Mouse (Mus musculus): ENCODE results near the gene Rgs16. TPM values are rescaled to one million over a fixed set of nuclear protein-coding genes. Genes with fewer than 3 reads are reported as not detected.

Gene Rgs16
- polyA plus RNA-seq, 1 experiment from 2014 or later, result 6.5 TPM

GRCm38 (mm10) chr1:153748549-153748948, 8.4 kb downstream of the Rgs16 start:
- DNase-seq (ENCODE audit: low spot score), result peak; percentile 33
- Histone ChIP-seq H3K4me1 (ENCODE audit: control insufficient read depth, insufficient read depth, low read length) (no peaks in the 10 kb centered on the region), H3K9me3 (replicated peaks; ENCODE audit: control insufficient read depth, low read length) (no peaks in the 10 kb centered on the region), H3K27me3 (ENCODE audit: control insufficient read depth, insufficient read depth, low read length) (no peaks in the 10 kb centered on the region), H3K4me3 (ENCODE audit: low read depth, low read length) (no peak overlapping the region), H3K27ac (replicated peaks; ENCODE audit: low read depth, low read length) (no peak overlapping the region), H3K9ac (replicated peaks; ENCODE audit: low read length) (no peak overlapping the region; the same call in 1 of the 2 replicates), H3K4me2 (ENCODE audit: low read depth, low read length) (no peak overlapping the region), H3K36me3 (replicated peaks; ENCODE audit: control insufficient read depth, insufficient read depth, low read depth, low read length) (no peaks in the 10 kb centered on the region)
- WGBS, result 7% methylated on average over 1 of the region's 1 CpGs
- ATAC-seq (replicated peaks; ENCODE audit: insufficient number of reproducible peaks, low FRiP score, low TSS enrichment, low read depth), result no peak

DNA sequence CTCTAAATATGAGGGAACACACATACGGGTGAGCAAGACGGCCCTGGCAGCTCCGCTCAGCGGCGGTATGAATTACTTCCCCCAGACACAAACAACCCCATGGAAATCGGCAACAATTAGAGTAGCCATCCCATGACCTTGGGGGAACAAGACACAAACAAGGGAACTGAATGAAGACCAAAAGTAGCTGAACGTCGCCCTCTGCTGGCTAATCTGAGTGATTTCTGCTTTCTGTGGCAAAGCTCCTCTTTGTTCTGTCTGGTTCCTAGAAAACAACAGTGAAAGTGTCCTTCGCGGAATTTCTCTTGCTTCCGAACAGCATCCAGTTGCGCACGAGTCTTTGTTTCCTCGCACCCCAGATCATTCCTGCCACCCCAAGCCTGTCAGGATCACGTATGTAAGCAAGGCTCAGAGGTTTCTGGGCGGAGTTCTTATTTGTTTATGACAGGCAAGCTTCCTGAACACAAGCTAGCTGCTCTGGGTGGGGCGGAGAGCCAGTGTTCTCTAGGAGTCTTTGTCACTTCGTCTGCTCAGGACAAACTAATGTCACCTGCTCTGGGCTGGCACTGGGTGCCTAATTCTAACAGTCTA, 9.2 kb downstream of the Rgs16 start, which contains the start of gene Rnasel:
Rnasel (plus strand) TSS at position 216 of the 591 bp plus-strand sequence.
- H3K4me2 ChIP-seq (ENCODE audit: low read depth, low read length), result peak within 1 kb of the TSS; percentile 51
- no peak within 1 kb of the TSS for H3K27ac ChIP-seq (replicated peaks; ENCODE audit: low read depth, low read length)
- ATAC-seq (replicated peaks; ENCODE audit: insufficient number of reproducible peaks, low FRiP score, low TSS enrichment, low read depth) (peak; percentile 52; the same call in 1 of the 2 replicates), DNase-seq (ENCODE audit: low spot score) (peak; percentile 92)
- peak within 1 kb of the TSS; percentile 78 for H3K9ac ChIP-seq (replicated peaks; ENCODE audit: low read length)
- no peaks in the 10 kb centered on the region for H3K9me3 ChIP-seq (replicated peaks; ENCODE audit: control insufficient read depth, low read length)
- no peaks in the 10 kb centered on the region for H3K36me3 ChIP-seq (replicated peaks; ENCODE audit: control insufficient read depth, insufficient read depth, low read depth, low read length)
- H3K4me3 ChIP-seq (ENCODE audit: low read depth, low read length), result peak within 1 kb of the TSS; percentile 29
- H3K4me1 ChIP-seq (ENCODE audit: control insufficient read depth, insufficient read depth, low read length), result no peaks in the 10 kb centered on the region
- no peaks in the 10 kb centered on the region for H3K27me3 ChIP-seq (ENCODE audit: control insufficient read depth, insufficient read depth, low read length)
- whole genome bisulfite sequencing, result 6% methylated on average over 18 of the region's 18 CpGs

GRCm38 (mm10) chr1:153750054-153750453, 9.9 kb downstream of the Rgs16 start:
- Histone ChIP-seq H3K9me3 (replicated peaks; ENCODE audit: control insufficient read depth, low read length) (no peaks in the 10 kb centered on the region), H3K4me2 (ENCODE audit: low read depth, low read length) (peak overlapping the region; percentile 51), H3K4me1 (ENCODE audit: control insufficient read depth, insufficient read depth, low read length) (no peaks in the 10 kb centered on the region), H3K4me3 (ENCODE audit: low read depth, low read length) (peak overlapping the region; percentile 29; the same call in 1 of the 2 replicates), H3K9ac (replicated peaks; ENCODE audit: low read length) (peak overlapping the region; percentile 78), H3K27me3 (ENCODE audit: control insufficient read depth, insufficient read depth, low read length) (no peaks in the 10 kb centered on the region), H3K36me3 (replicated peaks; ENCODE audit: control insufficient read depth, insufficient read depth, low read depth, low read length) (no peaks in the 10 kb centered on the region), H3K27ac (replicated peaks; ENCODE audit: low read depth, low read length) (no peak overlapping the region)
- WGBS, result 60% methylated on average over 6 of the region's 6 CpGs
- ATAC-seq (replicated peaks; ENCODE audit: insufficient number of reproducible peaks, low FRiP score, low TSS enrichment, low read depth) (no peak), DNase-seq (ENCODE audit: low spot score) (peak; percentile 9)

- Histone ChIP-seq H3K4me1 (ENCODE audit: control insufficient read depth, insufficient read depth, low read length) (no peaks in the 10 kb centered on the region), H3K4me2 (ENCODE audit: low read depth, low read length) (no peak overlapping the region), H3K36me3 (replicated peaks; ENCODE audit: control insufficient read depth, insufficient read depth, low read depth, low read length) (no peaks in the 10 kb centered on the region), H3K27me3 (ENCODE audit: control insufficient read depth, insufficient read depth, low read length) (no peaks in the 10 kb centered on the region), H3K9ac (replicated peaks; ENCODE audit: low read length) (peak overlapping the region; percentile 10; the same call in 1 of the 2 replicates), H3K27ac (replicated peaks; ENCODE audit: low read depth, low read length) (no peak overlapping the region), H3K9me3 (replicated peaks; ENCODE audit: control insufficient read depth, low read length) (no peaks in the 10 kb centered on the region), H3K4me3 (ENCODE audit: low read depth, low read length) (no peak overlapping the region)
- 50% methylated on average over 13 of the region's 13 CpGs for WGBS
- no peak for ATAC-seq (replicated peaks; ENCODE audit: insufficient number of reproducible peaks, low FRiP score, low TSS enrichment, low read depth)
- DNase-seq (ENCODE audit: low spot score), result no peak
These were observed 11.7 kb downstream of the Rgs16 start for GRCm38 (mm10) chr1:153751763-153752301.

DNA sequence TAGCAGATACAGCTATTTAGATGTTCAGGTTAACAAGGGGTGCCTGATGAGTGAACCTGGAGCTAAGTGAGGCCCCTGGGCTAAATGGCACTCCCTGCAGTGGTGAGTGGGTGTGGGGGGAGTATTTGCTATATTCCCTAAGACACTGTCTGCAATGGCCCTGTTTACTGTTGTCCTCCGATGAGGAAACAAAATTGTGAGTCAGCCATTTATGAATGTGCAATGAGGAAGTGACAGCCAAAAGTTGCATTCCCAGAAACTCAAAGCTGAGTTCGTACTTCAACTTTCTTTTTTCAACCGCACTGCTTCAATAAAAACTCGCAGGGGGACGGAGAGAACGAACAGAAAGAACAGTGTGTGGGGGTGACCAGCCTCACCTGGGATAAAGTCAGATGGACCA, 12.4 kb downstream of the Rgs16 start:
- WGBS, result 85% methylated on average over 6 of the region's 6 CpGs
- H3K4me3 ChIP-seq (ENCODE audit: low read depth, low read length), result no peak overlapping the region

GRCm38 (mm10) chr1:153753725-153754464, 13.7 kb downstream of the Rgs16 start:
- 78% methylated on average over 25 of the region's 25 CpGs for WGBS
- Histone ChIP-seq H3K9ac (replicated peaks; ENCODE audit: low read length) (no peak overlapping the region), H3K4me2 (ENCODE audit: low read depth, low read length) (no peak overlapping the region), H3K27me3 (ENCODE audit: control insufficient read depth, insufficient read depth, low read length) (no peaks in the 10 kb centered on the region), H3K4me1 (ENCODE audit: control insufficient read depth, insufficient read depth, low read length) (no peaks in the 10 kb centered on the region), H3K9me3 (replicated peaks; ENCODE audit: control insufficient read depth, low read length) (no peaks in the 10 kb centered on the region), H3K36me3 (replicated peaks; ENCODE audit: control insufficient read depth, insufficient read depth, low read depth, low read length) (no peaks in the 10 kb centered on the region), H3K27ac (replicated peaks; ENCODE audit: low read depth, low read length) (no peak overlapping the region), H3K4me3 (ENCODE audit: low read depth, low read length) (no peak overlapping the region)
- no peak for DNase-seq (ENCODE audit: low spot score)
- ATAC-seq (replicated peaks; ENCODE audit: insufficient number of reproducible peaks, low FRiP score, low TSS enrichment, low read depth), result no peak

More for the DNA sequence above, 12.4 kb downstream of the Rgs16 start:
- no peak overlapping the region for H3K27ac ChIP-seq (replicated peaks; ENCODE audit: low read depth, low read length)
- H3K27me3 ChIP-seq (ENCODE audit: control insufficient read depth, insufficient read depth, low read length), result no peaks in the 10 kb centered on the region
- H3K9ac ChIP-seq (replicated peaks; ENCODE audit: low read length), result no peak overlapping the region
- H3K4me2 ChIP-seq (ENCODE audit: low read depth, low read length), result no peak overlapping the region
- no peaks in the 10 kb centered on the region for H3K4me1 ChIP-seq (ENCODE audit: control insufficient read depth, insufficient read depth, low read length)
- no peaks in the 10 kb centered on the region for H3K36me3 ChIP-seq (replicated peaks; ENCODE audit: control insufficient read depth, insufficient read depth, low read depth, low read length)
- H3K9me3 ChIP-seq (replicated peaks; ENCODE audit: control insufficient read depth, low read length), result no peaks in the 10 kb centered on the region
- DNase-seq (ENCODE audit: low spot score) (no peak), ATAC-seq (replicated peaks; ENCODE audit: insufficient number of reproducible peaks, low FRiP score, low TSS enrichment, low read depth) (no peak)

DNA sequence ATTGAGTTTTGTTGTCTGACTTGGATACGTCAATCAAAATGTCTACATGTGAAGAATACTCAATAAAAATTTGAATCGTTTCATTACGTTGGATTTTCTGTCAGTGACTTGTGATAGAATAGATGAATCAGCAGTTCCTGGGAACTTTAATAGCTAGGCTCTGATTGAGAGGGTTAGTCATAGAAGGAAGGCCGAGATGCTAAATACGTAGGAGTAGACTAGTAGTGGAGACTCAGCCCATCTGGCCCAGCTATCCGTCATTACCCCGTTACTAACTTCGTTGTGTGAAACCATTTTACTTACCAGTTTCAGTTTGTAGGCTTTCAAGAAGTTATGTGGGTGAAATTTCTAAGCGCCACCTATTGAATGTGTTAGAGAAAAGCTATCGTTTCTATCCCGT, 24.0 kb downstream of the Rgs16 start:
- Histone ChIP-seq H3K9me3 (replicated peaks; ENCODE audit: control insufficient read depth, low read length) (no peaks in the 10 kb centered on the region), H3K4me1 (ENCODE audit: control insufficient read depth, insufficient read depth, low read length) (no peaks in the 10 kb centered on the region), H3K27me3 (ENCODE audit: control insufficient read depth, insufficient read depth, low read length) (no peaks in the 10 kb centered on the region), H3K27ac (replicated peaks; ENCODE audit: low read depth, low read length) (no peak overlapping the region), H3K9ac (replicated peaks; ENCODE audit: low read length) (no peak overlapping the region), H3K4me3 (ENCODE audit: low read depth, low read length) (no peak overlapping the region), H3K36me3 (replicated peaks; ENCODE audit: control insufficient read depth, insufficient read depth, low read depth, low read length) (no peaks in the 10 kb centered on the region), H3K4me2 (ENCODE audit: low read depth, low read length) (no peak overlapping the region)
- 86% methylated on average over 11 of the region's 11 CpGs for WGBS
- DNase-seq (ENCODE audit: low spot score), result no peak
- no peak for ATAC-seq (replicated peaks; ENCODE audit: insufficient number of reproducible peaks, low FRiP score, low TSS enrichment, low read depth)

DNA sequence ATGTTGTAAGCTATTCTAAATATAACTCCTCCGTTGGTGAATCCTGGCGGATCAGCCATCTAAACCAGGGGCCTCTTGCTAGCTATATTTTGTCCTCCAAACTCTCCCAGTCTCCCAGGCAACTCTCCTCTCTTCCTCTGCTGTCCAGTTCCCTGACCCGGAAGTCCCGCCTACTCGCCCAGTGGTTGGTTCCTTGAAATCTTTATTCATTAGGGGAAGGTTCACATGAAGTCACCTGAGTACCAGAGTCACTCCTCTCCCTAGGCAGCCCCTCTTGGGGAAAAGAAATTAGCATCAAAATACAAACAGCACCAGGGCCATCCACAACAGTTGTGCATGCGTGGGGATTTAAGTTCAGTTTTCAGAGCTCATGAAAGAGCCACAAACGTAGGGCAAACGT, 26.1 kb downstream of the Rgs16 start:
- WGBS, result 46% methylated on average over 8 of the region's 8 CpGs
- ATAC-seq (replicated peaks; ENCODE audit: insufficient number of reproducible peaks, low FRiP score, low TSS enrichment, low read depth) (no peak), DNase-seq (ENCODE audit: low spot score) (no peak)
- Histone ChIP-seq H3K4me1 (ENCODE audit: control insufficient read depth, insufficient read depth, low read length) (no peaks in the 10 kb centered on the region), H3K27ac (replicated peaks; ENCODE audit: low read depth, low read length) (no peak overlapping the region), H3K36me3 (replicated peaks; ENCODE audit: control insufficient read depth, insufficient read depth, low read depth, low read length) (no peaks in the 10 kb centered on the region), H3K4me2 (ENCODE audit: low read depth, low read length) (no peak overlapping the region), H3K27me3 (ENCODE audit: control insufficient read depth, insufficient read depth, low read length) (no peaks in the 10 kb centered on the region), H3K9ac (replicated peaks; ENCODE audit: low read length) (no peak overlapping the region), H3K9me3 (replicated peaks; ENCODE audit: control insufficient read depth, low read length) (no peaks in the 10 kb centered on the region), H3K4me3 (ENCODE audit: low read depth, low read length) (no peak overlapping the region)
